Mouse (Mus musculus): ENCODE measurements around the gene Mab21l3.

Gene Mab21l3

GRCm38 (mm10) chr3:101848816-101849215 lies at the start of gene Mab21l3:
Gene Mab21l3, minus strand, starts transcription at chr3:101848959.
- DNase-seq (ENCODE audit: low spot score in 2 of 2), result no peak

- no peak for DNase-seq (ENCODE audit: low spot score in 2 of 2)
Measured at GRCm38 (mm10) chr3:101897377-101897974, 48.7 kb upstream of the Mab21l3 start.

GRCm38 (mm10) chr3:101896893-101897292 lies 48.1 kb upstream of the Mab21l3 start:
- DNase-seq (ENCODE audit: low spot score in 2 of 2), result peak; percentile 29 to 43

- no peak for DNase-seq (ENCODE audit: low spot score in 2 of 2)
Measured at GRCm38 (mm10) chr3:101895376-101895910, 46.7 kb upstream of the Mab21l3 start.

- DNase-seq (ENCODE audit: low spot score in 2 of 2), result peak; percentile 20 to 40
Measured at GRCm38 (mm10) chr3:101885591-101885990, 36.8 kb upstream of the Mab21l3 start.

- DNase-seq (ENCODE audit: low spot score in 2 of 2), result no peak
Measured at GRCm38 (mm10) chr3:101885041-101885440, 36.3 kb upstream of the Mab21l3 start.

- DNase-seq (ENCODE audit: low spot score in 2 of 2), result no peak
Measured at GRCm38 (mm10) chr3:101883902-101884301, 35.1 kb upstream of the Mab21l3 start.

GRCm38 (mm10) chr3:101881721-101882120 lies 33.0 kb upstream of the Mab21l3 start:
- DNase-seq (ENCODE audit: low spot score in 2 of 2), result no peak

GRCm38 (mm10) chr3:101880818-101881217 lies 32.1 kb upstream of the Mab21l3 start:
- DNase-seq (ENCODE audit: low spot score in 2 of 2), result no peak

GRCm38 (mm10) chr3:101878136-101878535 lies 29.4 kb upstream of the Mab21l3 start:
- no peak for DNase-seq (ENCODE audit: low spot score in 2 of 2)

- DNase-seq (ENCODE audit: low spot score in 2 of 2), result no peak
Measured at GRCm38 (mm10) chr3:101876459-101877285, 27.9 kb upstream of the Mab21l3 start.

- DNase-seq (ENCODE audit: low spot score in 2 of 2), result no peak
Measured at GRCm38 (mm10) chr3:101875258-101875920, 26.6 kb upstream of the Mab21l3 start.

GRCm38 (mm10) chr3:101873061-101873675 lies 24.4 kb upstream of the Mab21l3 start:
- DNase-seq (ENCODE audit: low spot score in 2 of 2), result no peak

- DNase-seq (ENCODE audit: low spot score in 2 of 2), result no peak
Measured at GRCm38 (mm10) chr3:101871951-101872350, 23.2 kb upstream of the Mab21l3 start.

GRCm38 (mm10) chr3:101867001-101867421 lies 18.3 kb upstream of the Mab21l3 start:
- DNase-seq (ENCODE audit: low spot score in 2 of 2), result no peak

- DNase-seq (ENCODE audit: low spot score in 2 of 2), result no peak
Measured at GRCm38 (mm10) chr3:101861856-101862255, 13.1 kb upstream of the Mab21l3 start.

- no peak for DNase-seq (ENCODE audit: low spot score in 2 of 2)
Measured at GRCm38 (mm10) chr3:101860151-101860550, 11.4 kb upstream of the Mab21l3 start.

- DNase-seq (ENCODE audit: low spot score in 2 of 2), result no peak
Measured at GRCm38 (mm10) chr3:101859740-101860139, 11.0 kb upstream of the Mab21l3 start.

GRCm38 (mm10) chr3:101854075-101854474 lies 5.3 kb upstream of the Mab21l3 start:
- no peak for DNase-seq (ENCODE audit: low spot score in 2 of 2)

- no peak for DNase-seq (ENCODE audit: low spot score in 2 of 2)
Measured at GRCm38 (mm10) chr3:101851363-101851762, 2.6 kb upstream of the Mab21l3 start.

GRCm38 (mm10) chr3:101846096-101846495 lies 2.7 kb downstream of the Mab21l3 start:
- DNase-seq (ENCODE audit: low spot score in 2 of 2), result no peak

Measured in urinary bladder, adult 18-20 months (tissue).